Mouse (Mus musculus): ENCODE measurements at regions not wholly inside any gene's neighbourhood (a gene's known extent, or its start where the extent isn't known, plus 50 kb on each side); places are given as distances from the start of the nearest gene placed in this dataset.

- no peak for TF ChIP-seq CTCF (IDR thresholded peaks at IDR 0.05; ENCODE audit: low read depth)
- no peak overlapping the region for H3K4me2 ChIP-seq (replicated peaks; ENCODE audit: low read depth)
- ATAC-seq, result no peak
- H3K27ac ChIP-seq (ENCODE audit: low read depth, low read length), result no peak overlapping the region
- no peaks in the 10 kb centered on the region for H3K27me3 ChIP-seq (replicated peaks; ENCODE audit: control insufficient read depth, insufficient read depth, low read length)
- H3K9me3 ChIP-seq (ENCODE audit: control insufficient read depth), result no peaks in the 10 kb centered on the region
- 53% methylated on average over 6 of the region's 6 CpGs for WGBS
- H3K4me3 ChIP-seq (ENCODE audit: low read depth, low read length), result no peak overlapping the region
- H3K9ac ChIP-seq (ENCODE audit: low read depth, low read length), result no peak overlapping the region
- no peaks in the 10 kb centered on the region for H3K4me1 ChIP-seq (replicated peaks; ENCODE audit: control insufficient read depth, insufficient read depth, low read length)
- no peaks in the 10 kb centered on the region for H3K36me3 ChIP-seq (ENCODE audit: control insufficient read depth, insufficient read depth)
Measured at GRCm38 (mm10) chr13:30600194-30600593, 55.0 kb upstream of the Uqcrfs1 start.

- Histone ChIP-seq H3K4me3 (ENCODE audit: low read depth, low read length) (no peak overlapping the region), H3K27ac (ENCODE audit: low read depth, low read length) (no peak overlapping the region), H3K9ac (ENCODE audit: low read depth, low read length) (no peak overlapping the region), H3K27me3 (replicated peaks; ENCODE audit: control insufficient read depth, insufficient read depth, low read length) (no peaks in the 10 kb centered on the region), H3K36me3 (ENCODE audit: control insufficient read depth, insufficient read depth) (no peaks in the 10 kb centered on the region), H3K4me1 (replicated peaks; ENCODE audit: control insufficient read depth, insufficient read depth, low read length) (no peaks in the 10 kb centered on the region), H3K4me2 (replicated peaks; ENCODE audit: low read depth) (no peak overlapping the region), H3K9me3 (ENCODE audit: control insufficient read depth) (no peaks in the 10 kb centered on the region)
- TF ChIP-seq CTCF (IDR thresholded peaks at IDR 0.05; ENCODE audit: low read depth), result no peak
- ATAC-seq, result no peak
- WGBS, result 80% methylated on average over 4 of the region's 4 CpGs
Measured at GRCm38 (mm10) chr13:30600625-30601407, 55.7 kb upstream of the Uqcrfs1 start.

DNA sequence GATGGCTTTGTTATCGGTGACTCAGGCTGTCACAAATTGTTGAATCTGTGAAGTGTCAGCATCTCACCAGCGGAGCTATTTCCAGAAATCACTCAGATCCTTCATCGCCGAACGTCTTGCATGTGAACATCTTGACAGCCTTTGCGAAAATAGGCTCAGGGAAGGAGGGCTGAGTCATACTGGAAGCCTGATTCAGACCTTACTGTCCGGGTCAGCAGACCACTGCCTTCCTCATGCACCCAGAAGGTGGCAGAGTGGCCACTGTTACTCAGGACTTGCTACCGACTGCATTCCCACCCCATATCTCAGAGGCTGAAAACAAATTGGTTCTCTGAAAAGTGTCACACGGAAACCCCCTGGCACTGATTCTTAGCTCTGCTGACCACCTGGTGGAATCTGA lies 55.9 kb upstream of the Dusp22 start:
- Histone ChIP-seq H3K27ac (ENCODE audit: low read depth, low read length) (no peak overlapping the region), H3K4me2 (replicated peaks; ENCODE audit: low read depth) (no peak overlapping the region), H3K4me1 (replicated peaks; ENCODE audit: control insufficient read depth, insufficient read depth, low read length) (no peaks in the 10 kb centered on the region), H3K36me3 (ENCODE audit: control insufficient read depth, insufficient read depth) (no peaks in the 10 kb centered on the region), H3K9ac (ENCODE audit: low read depth, low read length) (no peak overlapping the region), H3K4me3 (ENCODE audit: low read depth, low read length) (no peak overlapping the region), H3K9me3 (ENCODE audit: control insufficient read depth) (no peaks in the 10 kb centered on the region), H3K27me3 (replicated peaks; ENCODE audit: control insufficient read depth, insufficient read depth, low read length) (no peaks in the 10 kb centered on the region)
- ATAC-seq, result no peak
- WGBS, result 70% methylated on average over 9 of the region's 9 CpGs
- peak; percentile 31; the same call in 1 of the 2 replicates for TF ChIP-seq CTCF (IDR thresholded peaks at IDR 0.05; ENCODE audit: low read depth)

DNA sequence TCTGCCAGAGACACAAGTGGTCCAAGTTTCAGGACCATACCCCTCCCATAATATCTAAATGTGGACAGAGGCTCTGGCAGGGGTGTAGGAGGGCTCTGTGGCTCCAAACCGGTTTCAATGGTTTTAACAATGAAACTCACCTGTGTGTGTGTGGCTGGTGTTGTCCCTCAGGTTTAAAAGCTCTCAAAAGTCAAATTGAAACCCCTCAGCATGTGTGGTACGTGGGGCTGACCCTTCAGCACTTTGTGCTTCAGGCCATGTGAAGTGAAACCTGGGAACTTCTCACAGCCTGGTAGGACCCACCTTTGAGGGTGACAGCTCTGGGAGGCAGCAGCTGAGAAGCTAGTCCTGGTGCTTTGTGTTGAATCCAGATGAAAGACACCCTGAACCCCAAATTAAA lies 52.5 kb upstream of the Dusp22 start:
- Histone ChIP-seq H3K27me3 (replicated peaks; ENCODE audit: control insufficient read depth, insufficient read depth, low read length) (no peaks in the 10 kb centered on the region), H3K27ac (ENCODE audit: low read depth, low read length) (no peak overlapping the region), H3K36me3 (ENCODE audit: control insufficient read depth, insufficient read depth) (no peaks in the 10 kb centered on the region), H3K4me1 (replicated peaks; ENCODE audit: control insufficient read depth, insufficient read depth, low read length) (no peaks in the 10 kb centered on the region), H3K4me2 (replicated peaks; ENCODE audit: low read depth) (no peak overlapping the region), H3K4me3 (ENCODE audit: low read depth, low read length) (no peak overlapping the region), H3K9me3 (ENCODE audit: control insufficient read depth) (no peaks in the 10 kb centered on the region), H3K9ac (ENCODE audit: low read depth, low read length) (no peak overlapping the region)
- TF ChIP-seq CTCF (IDR thresholded peaks at IDR 0.05; ENCODE audit: low read depth), result no peak
- WGBS, result 62% methylated on average over 2 of the region's 2 CpGs
- no peak for ATAC-seq

DNA sequence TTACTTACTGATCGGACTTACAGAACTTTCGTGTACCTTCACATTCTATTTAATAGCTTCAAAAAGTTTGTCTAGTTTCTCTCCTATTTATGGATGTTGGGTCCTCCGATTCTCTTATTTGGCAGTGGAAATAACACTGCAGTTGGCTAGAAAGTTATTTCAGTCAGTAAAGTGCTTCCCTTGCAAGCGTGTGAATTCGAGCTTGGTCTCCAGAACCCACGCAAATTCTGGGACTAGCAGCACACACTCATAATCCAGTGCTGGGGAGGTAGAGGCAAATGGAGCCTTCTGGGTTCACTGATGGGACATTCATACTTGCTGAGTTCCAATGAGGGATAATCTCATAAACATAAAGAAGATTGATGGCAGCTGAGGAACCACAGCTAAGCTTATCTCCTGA lies 51.9 kb upstream of the Dusp22 start:
- H3K4me3 ChIP-seq (ENCODE audit: low read depth, low read length), result no peak overlapping the region

GRCm38 (mm10) chr13:30609784-30610183 lies 50.0 kb upstream of the Dusp22 start:
- H3K9me3 ChIP-seq (ENCODE audit: control insufficient read depth), result no peaks in the 10 kb centered on the region
- no peak overlapping the region for H3K27ac ChIP-seq (ENCODE audit: low read depth, low read length)
- 79% methylated on average over 3 of the region's 3 CpGs for WGBS
- H3K27me3 ChIP-seq (replicated peaks; ENCODE audit: control insufficient read depth, insufficient read depth, low read length), result no peaks in the 10 kb centered on the region
- no peak overlapping the region for H3K4me2 ChIP-seq (replicated peaks; ENCODE audit: low read depth)
- no peak for ATAC-seq
- H3K4me1 ChIP-seq (replicated peaks; ENCODE audit: control insufficient read depth, insufficient read depth, low read length), result no peaks in the 10 kb centered on the region
- no peaks in the 10 kb centered on the region for H3K36me3 ChIP-seq (ENCODE audit: control insufficient read depth, insufficient read depth)
- H3K9ac ChIP-seq (ENCODE audit: low read depth, low read length), result no peak overlapping the region
- TF ChIP-seq CTCF (IDR thresholded peaks at IDR 0.05; ENCODE audit: low read depth), result no peak
- H3K4me3 ChIP-seq (ENCODE audit: low read depth, low read length), result no peak overlapping the region

More for the DNA sequence above, 51.9 kb upstream of the Dusp22 start:
- Histone ChIP-seq H3K9ac (ENCODE audit: low read depth, low read length) (no peak overlapping the region), H3K9me3 (ENCODE audit: control insufficient read depth) (no peaks in the 10 kb centered on the region), H3K36me3 (ENCODE audit: control insufficient read depth, insufficient read depth) (no peaks in the 10 kb centered on the region), H3K27ac (ENCODE audit: low read depth, low read length) (no peak overlapping the region), H3K4me1 (replicated peaks; ENCODE audit: control insufficient read depth, insufficient read depth, low read length) (no peaks in the 10 kb centered on the region), H3K27me3 (replicated peaks; ENCODE audit: control insufficient read depth, insufficient read depth, low read length) (no peaks in the 10 kb centered on the region), H3K4me2 (replicated peaks; ENCODE audit: low read depth) (no peak overlapping the region)
- TF ChIP-seq CTCF (IDR thresholded peaks at IDR 0.05; ENCODE audit: low read depth), result no peak
- 88% methylated on average over 6 of the region's 6 CpGs for WGBS
- no peak for ATAC-seq

Data from intestine, postnatal 0 days (tissue).